Mouse (Mus musculus): ENCODE results near the gene Rbms2. TPM values are rescaled to one million over a fixed set of nuclear protein-coding genes. Genes with fewer than 3 reads are reported as not detected.
A peak's percentile ranks its signal among the peaks of the same experiment; 100 is the strongest.
"Not testable (repeated sequence)": the region's sequence is repeated elsewhere in the genome, so short reads cannot be mapped to it uniquely, and the experiment has no call there.

The Rbms2 gene
- polyA plus RNA-seq, 1 experiment from 2014 or later, result 37.7 TPM

- no peaks in the 10 kb centered on the region for H3K27me3 ChIP-seq (ENCODE audit: control insufficient read depth, insufficient read depth, low read length)
- peak within 1 kb of the TSS; percentile 87 for H3K9ac ChIP-seq (ENCODE audit: low read length)
- H3K36me3 ChIP-seq (ENCODE audit: control insufficient read depth, insufficient read depth), result peaks cover 33% of the 10 kb centered on the region
- 2% methylated on average over 20 of the region's 20 CpGs for WGBS
- H3K9me3 ChIP-seq (replicated peaks; ENCODE audit: control insufficient read depth, low read length), result no peaks in the 10 kb centered on the region
- no peak for ATAC-seq (replicated peaks; ENCODE audit: extremely low read depth, insufficient read depth, low FRiP score)
- H3K4me1 ChIP-seq (ENCODE audit: control insufficient read depth, insufficient read depth, low read length), result peaks cover 43% of the 10 kb centered on the region
- peak within 1 kb of the TSS; percentile 97 for H3K27ac ChIP-seq (ENCODE audit: low read length)
- peak within 1 kb of the TSS; percentile 86 for H3K4me2 ChIP-seq (ENCODE audit: low read depth, low read length)
- H3K4me3 ChIP-seq (ENCODE audit: low read length), result peak within 1 kb of the TSS; percentile 79
Measured at GRCm38 (mm10) chr10:128091564-128092505, 88.3 kb downstream of the Rbms2 start, which contains the start of gene Baz2a. Baz2a (plus strand) TSS chr10:128091577.

GRCm38 (mm10) chr10:128090651-128091563 is 89.2 kb downstream of the Rbms2 start:
- peaks cover 45% of the 10 kb centered on the region for H3K4me1 ChIP-seq (ENCODE audit: control insufficient read depth, insufficient read depth, low read length)
- ATAC-seq (replicated peaks; ENCODE audit: extremely low read depth, insufficient read depth, low FRiP score), result peak; percentile 64

GRCm38 (mm10) chr10:128089842-128090241 is 90.3 kb downstream of the Rbms2 start:
- Histone ChIP-seq H3K4me1 (ENCODE audit: control insufficient read depth, insufficient read depth, low read length) (peaks cover 45% of the 10 kb centered on the region), H3K36me3 (ENCODE audit: control insufficient read depth, insufficient read depth) (peaks cover 53% of the 10 kb centered on the region)
- WGBS, result 30% methylated on average over 5 of the region's 5 CpGs

More at GRCm38 (mm10) chr10:128090651-128091563, 89.2 kb downstream of the Rbms2 start:
- no peaks in the 10 kb centered on the region for H3K27me3 ChIP-seq (ENCODE audit: control insufficient read depth, insufficient read depth, low read length)
- H3K4me2 ChIP-seq (ENCODE audit: low read depth, low read length), result peak overlapping the region; percentile 86
- 5% methylated on average over 14 of the region's 14 CpGs for WGBS
- peak overlapping the region; percentile 79 for H3K4me3 ChIP-seq (ENCODE audit: low read length)
- H3K9me3 ChIP-seq (replicated peaks; ENCODE audit: control insufficient read depth, low read length), result no peaks in the 10 kb centered on the region
- H3K36me3 ChIP-seq (ENCODE audit: control insufficient read depth, insufficient read depth), result peaks cover 42% of the 10 kb centered on the region
- peak overlapping the region; percentile 87 for H3K9ac ChIP-seq (ENCODE audit: low read length)
- peak overlapping the region; percentile 97 for H3K27ac ChIP-seq (ENCODE audit: low read length)

GRCm38 (mm10) chr10:128088181-128088580 is 91.9 kb downstream of the Rbms2 start:
- peaks cover 32% of the 10 kb centered on the region for H3K4me1 ChIP-seq (ENCODE audit: control insufficient read depth, insufficient read depth, low read length)

More at GRCm38 (mm10) chr10:128089842-128090241, 90.3 kb downstream of the Rbms2 start:
- no peak overlapping the region for H3K9ac ChIP-seq (ENCODE audit: low read length)
- H3K27ac ChIP-seq (ENCODE audit: low read length), result no peak overlapping the region
- no peak for ATAC-seq (replicated peaks; ENCODE audit: extremely low read depth, insufficient read depth, low FRiP score)
- H3K4me2 ChIP-seq (ENCODE audit: low read depth, low read length), result no peak overlapping the region
- no peak overlapping the region for H3K4me3 ChIP-seq (ENCODE audit: low read length)
- no peaks in the 10 kb centered on the region for H3K27me3 ChIP-seq (ENCODE audit: control insufficient read depth, insufficient read depth, low read length)
- no peaks in the 10 kb centered on the region for H3K9me3 ChIP-seq (replicated peaks; ENCODE audit: control insufficient read depth, low read length)

GRCm38 (mm10) chr10:128087216-128087615 is 92.9 kb downstream of the Rbms2 start:
- peaks cover 32% of the 10 kb centered on the region for H3K4me1 ChIP-seq (ENCODE audit: control insufficient read depth, insufficient read depth, low read length)
- not testable (repeated sequence) for H3K4me2 ChIP-seq (ENCODE audit: low read depth, low read length); H3K9me3 ChIP-seq (replicated peaks; ENCODE audit: control insufficient read depth, low read length); H3K27ac ChIP-seq (ENCODE audit: low read length); H3K27me3 ChIP-seq (ENCODE audit: control insufficient read depth, insufficient read depth, low read length); H3K4me3 ChIP-seq (ENCODE audit: low read length); ATAC-seq (replicated peaks; ENCODE audit: extremely low read depth, insufficient read depth, low FRiP score); H3K9ac ChIP-seq (ENCODE audit: low read length)
- H3K36me3 ChIP-seq (ENCODE audit: control insufficient read depth, insufficient read depth), result peaks cover 55% of the 10 kb centered on the region
- 46% methylated on average over 2 of the region's 2 CpGs for WGBS

More at GRCm38 (mm10) chr10:128088181-128088580, 91.9 kb downstream of the Rbms2 start:
- no peak overlapping the region for H3K27ac ChIP-seq (ENCODE audit: low read length)
- H3K4me2 ChIP-seq (ENCODE audit: low read depth, low read length), result no peak overlapping the region
- H3K36me3 ChIP-seq (ENCODE audit: control insufficient read depth, insufficient read depth), result peaks cover 55% of the 10 kb centered on the region
- no peaks in the 10 kb centered on the region for H3K27me3 ChIP-seq (ENCODE audit: control insufficient read depth, insufficient read depth, low read length)
- H3K9me3 ChIP-seq (replicated peaks; ENCODE audit: control insufficient read depth, low read length), result no peaks in the 10 kb centered on the region
- no peak overlapping the region for H3K4me3 ChIP-seq (ENCODE audit: low read length)
- 85% methylated on average over 5 of the region's 5 CpGs for WGBS
- no peak for ATAC-seq (replicated peaks; ENCODE audit: extremely low read depth, insufficient read depth, low FRiP score)
- no peak overlapping the region for H3K9ac ChIP-seq (ENCODE audit: low read length)

- Histone ChIP-seq H3K27ac (ENCODE audit: low read length) (no peak overlapping the region), H3K36me3 (ENCODE audit: control insufficient read depth, insufficient read depth) (peaks cover 55% of the 10 kb centered on the region), H3K9ac (ENCODE audit: low read length) (no peak overlapping the region), H3K4me2 (ENCODE audit: low read depth, low read length) (peak overlapping the region; percentile 25), H3K9me3 (replicated peaks; ENCODE audit: control insufficient read depth, low read length) (no peaks in the 10 kb centered on the region), H3K27me3 (ENCODE audit: control insufficient read depth, insufficient read depth, low read length) (no peaks in the 10 kb centered on the region), H3K4me1 (ENCODE audit: control insufficient read depth, insufficient read depth, low read length) (peaks cover 31% of the 10 kb centered on the region), H3K4me3 (ENCODE audit: low read length) (peak overlapping the region; percentile 15; the same call in 1 of the 2 replicates)
- no peak for ATAC-seq (replicated peaks; ENCODE audit: extremely low read depth, insufficient read depth, low FRiP score)
- 73% methylated on average over 6 of the region's 6 CpGs for WGBS
Measured at GRCm38 (mm10) chr10:128086391-128086790, 93.7 kb downstream of the Rbms2 start.

- no peak for ATAC-seq (replicated peaks; ENCODE audit: extremely low read depth, insufficient read depth, low FRiP score)
- peak overlapping the region; percentile 73 for H3K4me3 ChIP-seq (ENCODE audit: low read length)
- H3K4me2 ChIP-seq (ENCODE audit: low read depth, low read length), result peak overlapping the region; percentile 70
- peaks cover 43% of the 10 kb centered on the region for H3K36me3 ChIP-seq (ENCODE audit: control insufficient read depth, insufficient read depth)
- no peaks in the 10 kb centered on the region for H3K9me3 ChIP-seq (replicated peaks; ENCODE audit: control insufficient read depth, low read length)
- WGBS, result 3% methylated on average over 3 of the region's 3 CpGs
- peaks cover 25% of the 10 kb centered on the region for H3K4me1 ChIP-seq (ENCODE audit: control insufficient read depth, insufficient read depth, low read length)
- H3K27me3 ChIP-seq (ENCODE audit: control insufficient read depth, insufficient read depth, low read length), result no peaks in the 10 kb centered on the region
- peak overlapping the region; percentile 94 for H3K27ac ChIP-seq (ENCODE audit: low read length)
- peak overlapping the region; percentile 99 for H3K9ac ChIP-seq (ENCODE audit: low read length)
Measured at GRCm38 (mm10) chr10:128084160-128084559, 95.9 kb downstream of the Rbms2 start.

GRCm38 (mm10) chr10:128083688-128084087 is 96.4 kb downstream of the Rbms2 start:
- Histone ChIP-seq H3K4me2 (ENCODE audit: low read depth, low read length) (peak overlapping the region; percentile 70), H3K9ac (ENCODE audit: low read length) (peak overlapping the region; percentile 99), H3K27ac (ENCODE audit: low read length) (peak overlapping the region; percentile 94), H3K4me1 (ENCODE audit: control insufficient read depth, insufficient read depth, low read length) (peaks cover 22% of the 10 kb centered on the region), H3K9me3 (replicated peaks; ENCODE audit: control insufficient read depth, low read length) (no peaks in the 10 kb centered on the region), H3K4me3 (ENCODE audit: low read length) (peak overlapping the region; percentile 73), H3K36me3 (ENCODE audit: control insufficient read depth, insufficient read depth) (peaks cover 38% of the 10 kb centered on the region), H3K27me3 (ENCODE audit: control insufficient read depth, insufficient read depth, low read length) (no peaks in the 10 kb centered on the region)
- under 1% methylated on average over 22 of the region's 22 CpGs for WGBS
- no peak for ATAC-seq (replicated peaks; ENCODE audit: extremely low read depth, insufficient read depth, low FRiP score)
